Mouse (Mus musculus) cerebellum, adult (tissue): ENCODE data around the gene Kif18a.

Experiments
- ATAC-seq: cut with Nextera tagmentation; 2 replicates; pipeline ENCODE4 v1.9.2; 2017; ENCODE audit warnings: mild to moderate bottlenecking, moderate library complexity, mixed read lengths; ENCODE audit not compliant: insufficient number of reproducible peaks, low FRiP score, low TSS enrichment

Gene Kif18a

GRCm38 (mm10) chr2:109280600-109281340 lies at the start of gene Kif18a, which contains the start of gene Mettl15:
Gene Kif18a (plus strand): TSS chr2:109280738.
Gene Mettl15 (minus strand): TSS chr2:109280748.
- peak; percentile 97 for ATAC-seq

GRCm38 (mm10) chr2:109233876-109234275 lies 46.7 kb upstream of the Kif18a start:
- ATAC-seq: no peak

- no peak for ATAC-seq
Observed at GRCm38 (mm10) chr2:109235741-109236140, 44.8 kb upstream of the Kif18a start.

GRCm38 (mm10) chr2:109241947-109242346 lies 38.6 kb upstream of the Kif18a start:
- ATAC-seq: no peak

- no peak for ATAC-seq
Observed at GRCm38 (mm10) chr2:109262779-109263178, 17.8 kb upstream of the Kif18a start.

- no peak for ATAC-seq
Observed at GRCm38 (mm10) chr2:109273098-109273497, 7.4 kb upstream of the Kif18a start.

GRCm38 (mm10) chr2:109277593-109277992 lies 2.9 kb upstream of the Kif18a start:
- ATAC-seq: peak; percentile 47; the same call in 1 of the 2 replicates

- ATAC-seq: no peak
Observed at GRCm38 (mm10) chr2:109278036-109278435, 2.5 kb upstream of the Kif18a start.

- no peak for ATAC-seq
Observed at GRCm38 (mm10) chr2:109280272-109280599, 302 bp upstream of the Kif18a start.

GRCm38 (mm10) chr2:109281341-109281690 lies 778 bp downstream of the Kif18a start:
- ATAC-seq: no peak

GRCm38 (mm10) chr2:109284121-109284520 lies 3.6 kb downstream of the Kif18a start:
- ATAC-seq: no peak

- no peak for ATAC-seq
Observed at GRCm38 (mm10) chr2:109289327-109289726, 8.8 kb downstream of the Kif18a start.

GRCm38 (mm10) chr2:109296264-109296663 lies 15.7 kb downstream of the Kif18a start:
- no peak for ATAC-seq

- no peak for ATAC-seq
Observed at GRCm38 (mm10) chr2:109298160-109298559, 17.6 kb downstream of the Kif18a start.

GRCm38 (mm10) chr2:109302234-109302633 lies 21.7 kb downstream of the Kif18a start:
- peak; percentile 82 for ATAC-seq

GRCm38 (mm10) chr2:109303638-109304037 lies 23.1 kb downstream of the Kif18a start:
- ATAC-seq: no peak

GRCm38 (mm10) chr2:109311369-109311768 lies 30.8 kb downstream of the Kif18a start:
- no peak for ATAC-seq

GRCm38 (mm10) chr2:109331807-109332206 lies 51.3 kb downstream of the Kif18a start:
- ATAC-seq: no peak

- no peak for ATAC-seq
Observed at GRCm38 (mm10) chr2:109334237-109334636, 53.7 kb downstream of the Kif18a start.

- no peak for ATAC-seq
Observed at GRCm38 (mm10) chr2:109335765-109336164, 55.2 kb downstream of the Kif18a start.

- no peak for ATAC-seq
Observed at GRCm38 (mm10) chr2:109345386-109345785, 64.8 kb downstream of the Kif18a start.

- ATAC-seq: no peak
Observed at GRCm38 (mm10) chr2:109348742-109349141, 68.2 kb downstream of the Kif18a start.
